Mouse (Mus musculus) layer of hippocampus, adult 2 months (tissue): Measurements from ENCODE around the gene Znhit6. TPM values are rescaled to one million over a fixed set of nuclear protein-coding genes. Genes with fewer than 3 reads are reported as not detected.
A peak's percentile ranks its signal among the peaks of the same experiment; 100 is the strongest.

ENCODE experiments used
- DNase-seq, 2 experiments: peaks; one replicate each; pipeline ENCODE4 v3.0.0; 2022; ENCODE audit warnings: low spot score in 2 of 2
- H3K27ac ChIP-seq: fragments of 200-600 bp; 2 replicates; pipeline ENCODE4 v1.8.1; 2022
- H3K4me3 ChIP-seq: fragments of 200-600 bp; 2 replicates; pipeline ENCODE4 v1.8.1; 2022; ENCODE audit warnings: mild to moderate bottlenecking
- CTCF ChIP-seq: fragments of 200-600 bp; conservative IDR thresholded peaks from 2 replicates; pipeline ENCODE4 v1.8.1; 2022; ENCODE audit warnings: antibody characterized with exemption, mild to moderate bottlenecking, moderate library complexity
- total RNA-seq, 2 experiments: library from RNA; stranded (reverse); gene quantifications; 2 replicates each; pipeline ENCODE4 v1.2.3; 2021

Znhit6 gene
- total RNA-seq, 2 experiments from 2014 or later, result 17.1 to 20.0 TPM

- DNase-seq, result no peak
- H3K27ac ChIP-seq, result no peak overlapping the region
- no peak for TF ChIP-seq CTCF
- H3K4me3 ChIP-seq, result peak overlapping the region; percentile 2; the same call in 1 of the 2 replicates
Observed at GRCm38 (mm10) chr3:145651029-145651977, 75.3 kb downstream of the Znhit6 start.

- H3K4me3 ChIP-seq, result no peak overlapping the region
- TF ChIP-seq CTCF, result no peak
- no peak for DNase-seq
- peak overlapping the region; percentile 64; the same call in 1 of the 2 replicates for H3K27ac ChIP-seq
Observed at GRCm38 (mm10) chr3:145651978-145652321, 75.9 kb downstream of the Znhit6 start.

GRCm38 (mm10) chr3:145652322-145653131 lies 76.5 kb downstream of the Znhit6 start:
- DNase-seq, result no peak
- peak overlapping the region; percentile 54 for H3K4me3 ChIP-seq
- H3K27ac ChIP-seq, result peak overlapping the region; percentile 64; the same call in 1 of the 2 replicates
- TF ChIP-seq CTCF, result no peak

GRCm38 (mm10) chr3:145653191-145653940 lies 77.4 kb downstream of the Znhit6 start:
- Histone ChIP-seq H3K27ac (peak overlapping the region; percentile 64; the same call in 1 of the 2 replicates), H3K4me3 (peak overlapping the region; percentile 54)
- DNase-seq, result no peak
- TF ChIP-seq CTCF, result peak; percentile 27

- Histone ChIP-seq H3K4me3 (no peak overlapping the region), H3K27ac (no peak overlapping the region)
- no peak for DNase-seq
- TF ChIP-seq CTCF, result no peak
Observed at GRCm38 (mm10) chr3:145654028-145654427, 78.0 kb downstream of the Znhit6 start.

Other genes with a start within 250 kb of the Znhit6 start
- gene Ccn1, start 73.8 kb downstream of the Znhit6 start, total RNA-seq, result 1 to 10 TPM; 3.6 to 4.0 TPM
- 10 to 100 TPM; 51.8 to 52.9 TPM for gene Ddah1, start 182.5 kb downstream of the Znhit6 start, total RNA-seq